Mouse (Mus musculus) cerebellum, adult 8-10 months (tissue): ENCODE data around the gene Dpagt1.
"Not testable (repeated sequence)": the region's sequence is repeated elsewhere in the genome, so short reads cannot be mapped to it uniquely, and the experiment has no call there.

Experiments used
- DNase-seq: peaks from one replicate; pipeline ENCODE4 v3.0.0; 2022

The Dpagt1 gene

GRCm38 (mm10) chr9:44325768-44326370 is at the start of gene Dpagt1:
Dpagt1 (plus strand) TSS chr9:44326019.
- no peak for DNase-seq

DNA sequence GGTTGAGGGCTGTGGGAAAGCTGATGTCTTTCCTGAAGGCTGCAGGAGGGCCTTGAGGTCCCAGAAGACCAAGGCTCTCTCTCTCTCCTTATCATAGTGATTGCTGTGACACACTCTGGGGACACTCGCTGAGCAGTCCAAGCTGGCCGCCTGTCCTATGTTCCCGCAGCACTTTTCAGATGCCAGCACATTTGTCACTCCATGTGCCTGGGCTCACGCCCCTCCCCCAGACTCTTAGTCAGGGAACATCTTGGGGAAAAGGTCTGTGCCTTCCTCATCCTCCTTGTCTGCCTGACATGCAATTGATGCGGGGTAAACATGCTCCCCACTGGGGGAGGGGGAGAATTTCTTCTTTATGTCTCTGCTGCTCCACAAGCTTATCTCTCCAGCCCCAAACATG is 42.6 kb upstream of the Dpagt1 start:
- no peak for DNase-seq

GRCm38 (mm10) chr9:44286256-44286850 is 39.5 kb upstream of the Dpagt1 start:
- DNase-seq, result no peak

GRCm38 (mm10) chr9:44287003-44287400 is 38.8 kb upstream of the Dpagt1 start:
- peak; percentile 32 for DNase-seq

- peak; percentile 45 for DNase-seq
Measured at GRCm38 (mm10) chr9:44287401-44288075, 38.3 kb upstream of the Dpagt1 start.

DNA sequence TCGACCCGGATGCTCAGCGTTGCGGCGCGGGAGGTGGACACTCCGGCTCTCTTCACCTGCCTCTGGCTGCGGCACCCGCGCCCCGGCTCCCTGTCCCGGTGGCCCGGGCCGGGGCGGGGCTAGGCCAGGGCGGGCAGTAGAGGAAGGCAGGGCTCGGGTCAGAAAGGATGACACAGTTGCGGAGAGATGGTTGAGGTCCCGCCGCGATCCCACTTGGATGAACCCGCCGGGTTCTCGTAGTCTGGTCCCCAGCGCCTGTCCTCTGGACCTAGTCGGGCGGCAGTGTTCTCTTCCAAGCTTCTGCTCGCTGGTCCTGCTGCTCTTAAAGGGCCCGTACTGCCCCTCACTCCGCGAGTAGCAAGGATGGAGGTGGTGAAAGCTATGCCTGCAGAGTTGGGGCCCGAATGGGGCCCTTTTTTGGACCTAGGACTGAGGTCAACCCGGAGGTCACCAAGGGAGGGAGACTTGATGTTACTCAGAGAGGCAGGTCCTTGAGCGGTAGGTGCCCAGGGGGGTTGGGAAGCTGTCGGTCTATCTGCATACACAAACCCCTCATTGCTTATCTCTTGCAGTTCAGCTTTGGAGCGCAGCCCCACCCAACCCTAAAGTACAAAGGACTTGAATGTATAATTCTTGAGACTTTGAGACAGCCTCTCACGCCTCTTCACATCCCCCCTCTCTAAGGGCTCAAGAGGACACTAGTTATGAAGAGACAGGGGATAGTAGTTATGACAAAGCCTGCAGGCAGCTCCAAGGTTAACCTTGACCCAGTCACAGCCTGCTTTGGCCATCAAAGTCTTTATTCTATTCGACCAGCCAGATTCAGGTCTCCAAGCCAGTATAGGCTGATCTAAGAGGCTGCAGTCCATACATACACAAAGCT is 37.5 kb upstream of the Dpagt1 start, which contains the start of gene Abcg4:
Abcg4 (minus strand) TSS at position 540 of the 883 bp plus-strand sequence.
- DNase-seq, result peak; percentile 67

DNA sequence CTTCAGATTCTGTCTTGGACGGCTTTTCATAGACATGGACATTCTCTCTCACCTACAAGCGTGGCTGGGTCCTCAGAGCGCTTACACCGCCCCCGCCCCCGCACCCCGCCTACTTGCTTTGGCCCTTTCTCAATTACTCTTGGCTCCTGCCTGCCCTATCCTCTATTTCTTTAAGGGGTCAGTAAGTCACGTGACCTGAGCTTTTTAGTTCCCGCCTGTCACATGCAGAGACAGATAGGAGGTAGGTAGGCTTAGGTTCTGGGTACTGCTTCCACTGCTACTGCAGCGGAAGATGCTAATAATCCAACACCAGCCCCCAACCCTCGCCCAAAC is 36.9 kb upstream of the Dpagt1 start:
- DNase-seq, result no peak

DNA sequence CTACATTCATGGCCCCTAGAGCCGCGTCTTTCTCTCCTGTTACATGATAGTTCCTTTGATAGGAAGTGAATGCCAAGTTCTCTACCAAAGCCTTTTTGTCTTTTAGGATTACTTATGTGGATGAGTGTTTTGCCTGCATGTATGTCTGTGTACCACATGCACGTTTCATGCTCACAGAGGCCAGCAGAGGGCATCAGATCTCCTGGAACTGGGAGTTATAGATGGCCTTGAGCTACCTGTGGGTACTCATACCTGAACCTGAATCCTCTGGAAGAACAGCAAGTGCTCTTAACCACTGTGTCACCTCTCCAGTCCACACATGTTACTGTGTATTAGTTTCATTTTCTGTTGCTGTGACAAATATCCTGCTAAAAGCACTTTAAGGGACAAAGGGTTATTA is 33.3 kb upstream of the Dpagt1 start:
- no peak for DNase-seq

DNA sequence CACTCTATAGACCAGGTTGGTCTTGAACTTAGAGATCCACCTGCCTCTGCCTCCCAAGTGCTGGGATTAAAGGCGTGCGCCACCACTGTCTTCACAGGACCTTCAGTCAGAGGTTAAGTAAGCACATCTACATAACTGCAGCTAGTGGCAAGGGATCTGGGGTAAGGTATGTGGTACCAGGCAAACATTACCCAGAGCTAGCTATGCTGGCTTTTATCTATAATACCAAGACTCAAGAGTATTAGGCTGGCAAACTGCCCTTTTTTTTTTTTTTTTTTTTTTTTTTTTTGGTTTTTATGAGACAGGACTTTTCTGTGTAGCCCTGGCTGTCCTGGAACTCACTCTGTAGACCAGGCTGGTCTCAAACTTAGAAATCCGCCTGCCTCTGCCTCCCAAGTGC is 25.8 kb upstream of the Dpagt1 start:
- not testable (repeated sequence) for DNase-seq

GRCm38 (mm10) chr9:44305466-44306079 is 20.2 kb upstream of the Dpagt1 start, which contains the start of gene Hinfp:
Hinfp (minus strand) TSS chr9:44305671.
- DNase-seq, result peak; percentile 96

DNA sequence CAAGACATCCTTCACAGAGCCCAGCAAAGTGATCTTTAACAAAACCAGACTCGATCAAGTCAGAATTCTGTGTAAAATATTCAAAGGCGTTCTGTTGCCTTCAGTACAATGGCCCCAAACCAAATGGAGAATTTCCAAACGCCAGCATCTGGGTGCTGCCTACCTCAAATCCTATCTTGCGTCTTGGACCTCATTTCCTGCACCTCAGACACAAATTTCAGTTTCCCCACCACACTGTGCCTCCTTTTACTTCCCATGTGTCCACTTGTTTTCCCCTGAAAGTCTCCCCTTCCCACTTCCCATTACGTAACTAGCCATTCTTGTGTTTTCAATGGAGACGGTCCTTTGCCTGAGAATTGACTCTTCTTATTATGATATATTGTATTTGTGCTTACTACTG is 19.3 kb upstream of the Dpagt1 start:
- no peak for DNase-seq

DNA sequence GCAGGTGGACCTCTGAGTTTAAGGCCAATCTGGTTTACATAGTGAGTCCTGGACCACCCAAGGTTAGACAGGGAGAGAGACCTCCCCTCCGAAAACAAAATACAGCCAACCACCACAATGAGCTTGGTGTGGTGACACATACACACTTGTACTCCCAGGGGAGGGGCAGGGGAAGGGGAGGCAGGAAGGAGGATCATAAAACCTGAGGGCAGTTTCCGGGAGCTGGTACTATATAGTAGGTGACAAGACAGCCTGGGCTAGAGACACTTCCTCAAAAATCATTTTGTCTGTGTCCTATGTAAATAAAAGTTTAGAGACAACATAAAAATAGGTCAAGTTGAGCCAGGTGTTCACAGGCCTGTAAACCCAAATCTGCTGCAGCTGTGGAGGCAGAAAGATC is 18.6 kb upstream of the Dpagt1 start:
- no peak for DNase-seq

DNA sequence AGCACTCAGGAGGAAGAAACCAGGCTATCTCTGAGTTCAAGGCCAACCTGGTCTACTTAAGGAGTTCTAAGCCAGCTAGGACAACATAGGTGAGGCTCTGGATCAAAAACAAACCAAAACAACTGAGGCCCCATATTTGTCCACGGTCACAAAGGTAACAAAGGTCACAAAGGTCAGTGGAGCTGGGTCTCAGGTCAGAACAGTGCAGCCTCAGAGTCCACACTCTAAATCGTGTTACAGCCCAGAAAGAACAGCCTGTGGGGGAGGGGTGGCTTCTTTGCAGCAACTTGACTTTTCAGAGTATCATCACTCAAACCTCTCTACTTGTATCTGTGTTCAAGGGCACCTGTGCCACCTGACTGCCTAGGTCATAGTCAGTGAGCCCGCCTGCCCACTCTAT is 16.1 kb upstream of the Dpagt1 start:
- no peak for DNase-seq

DNA sequence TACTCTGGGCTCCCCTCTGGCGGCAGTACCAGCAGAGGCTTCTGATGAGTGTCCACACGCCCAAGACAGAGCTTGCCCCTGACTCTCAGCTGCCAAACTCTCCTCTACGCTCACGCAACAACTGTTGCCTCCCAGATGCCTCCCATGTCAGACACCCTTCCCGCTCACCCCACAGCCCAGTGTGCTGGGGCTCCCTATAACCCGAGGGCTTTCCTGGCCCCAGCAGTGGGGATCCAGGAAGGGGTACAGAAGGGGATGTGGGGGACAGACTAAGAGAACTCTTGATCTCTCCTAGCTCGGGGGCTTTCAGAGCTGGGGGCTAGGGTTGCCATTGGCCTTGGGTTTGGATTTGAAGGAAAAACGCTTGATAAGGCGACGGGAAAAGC is 15.1 kb upstream of the Dpagt1 start:
- DNase-seq, result no peak

DNA sequence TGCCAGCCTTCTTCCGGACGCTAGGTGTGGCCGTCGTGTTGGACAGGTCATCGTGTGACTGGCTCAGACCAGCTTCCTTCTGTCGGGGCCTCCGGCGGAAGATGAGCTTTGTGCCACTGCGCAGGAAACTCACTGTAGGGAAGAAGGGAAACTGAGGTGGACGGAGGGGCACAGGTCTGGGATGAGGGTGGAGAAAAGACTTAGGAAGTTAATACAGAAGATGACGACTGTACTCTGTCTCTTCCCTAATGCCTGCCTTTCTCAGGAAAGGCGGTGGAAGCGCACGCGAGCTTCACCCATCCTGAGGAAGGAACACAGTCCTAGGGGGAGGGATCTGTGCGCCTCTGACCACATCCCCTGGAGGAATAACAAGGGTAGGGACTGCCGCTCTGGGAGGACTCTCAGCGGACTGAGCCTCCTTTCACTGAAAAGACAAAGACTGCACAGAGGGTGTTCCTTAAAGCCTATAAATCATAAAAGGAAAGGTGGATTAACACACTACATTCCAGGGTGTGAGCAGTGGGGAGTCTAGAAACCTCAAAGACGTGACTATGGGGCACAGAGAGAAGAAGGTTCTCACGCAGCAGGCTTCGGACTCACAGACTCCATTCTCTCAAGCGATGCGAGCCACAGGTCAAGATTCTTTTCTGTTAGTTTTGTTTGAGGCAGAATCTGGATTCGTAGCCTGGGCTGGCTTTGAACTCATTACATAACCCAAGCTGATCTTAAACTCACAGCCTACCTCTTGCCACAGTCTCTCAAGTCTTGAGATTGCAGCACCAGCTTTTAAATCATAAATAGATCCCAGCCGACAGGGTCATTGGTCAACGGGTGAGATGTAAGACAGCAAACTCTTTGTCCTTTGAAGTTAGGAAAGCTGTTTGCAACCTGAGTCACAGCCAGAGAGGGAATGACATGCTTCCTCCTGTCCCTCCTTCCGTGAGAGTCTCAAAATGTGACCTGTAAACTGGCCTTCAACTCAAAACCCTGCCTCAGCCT is 14.4 kb upstream of the Dpagt1 start:
- DNase-seq, result no peak

DNA sequence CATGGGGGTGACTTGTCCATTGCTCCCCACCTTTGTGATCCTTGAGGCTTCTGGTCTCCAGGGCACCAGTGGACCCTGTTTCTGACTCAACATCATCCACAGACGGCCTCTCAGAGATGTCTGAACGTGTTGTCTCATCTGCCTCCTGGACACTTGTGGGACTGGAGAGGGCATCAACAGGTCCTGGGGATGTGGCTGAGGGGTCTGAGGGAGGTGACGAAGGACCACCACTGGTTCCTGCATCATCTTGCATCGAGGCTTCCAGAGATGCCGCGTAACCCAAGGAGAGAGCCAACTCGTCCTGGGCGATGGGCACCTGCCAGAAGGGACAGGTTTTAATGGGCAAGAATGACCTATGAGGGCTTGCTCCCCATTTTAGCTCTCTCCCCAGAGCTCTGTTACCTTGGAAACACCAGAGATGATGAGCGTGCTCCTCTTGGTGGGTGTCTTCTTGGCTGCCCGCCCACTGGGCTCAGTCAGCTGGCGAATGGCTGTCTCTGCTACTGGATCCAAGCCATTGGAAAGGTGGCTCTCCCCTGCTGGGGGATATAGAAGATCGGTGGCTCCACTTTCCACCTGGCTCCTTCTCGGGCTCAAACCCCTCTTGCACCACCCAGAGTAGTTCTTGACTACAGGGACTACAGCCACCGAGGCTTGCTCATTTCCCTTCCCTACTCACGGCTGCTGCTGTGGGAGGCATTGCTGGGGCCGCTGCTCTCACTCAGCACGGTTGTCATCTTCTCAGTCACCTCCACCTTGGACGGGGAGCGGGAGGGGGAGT is 12.2 kb upstream of the Dpagt1 start:
- DNase-seq, result no peak

- no peak for DNase-seq
Measured at GRCm38 (mm10) chr9:44314257-44314547, 11.6 kb upstream of the Dpagt1 start.

- DNase-seq, result no peak
Measured at GRCm38 (mm10) chr9:44314910-44315309, 10.9 kb upstream of the Dpagt1 start.

DNA sequence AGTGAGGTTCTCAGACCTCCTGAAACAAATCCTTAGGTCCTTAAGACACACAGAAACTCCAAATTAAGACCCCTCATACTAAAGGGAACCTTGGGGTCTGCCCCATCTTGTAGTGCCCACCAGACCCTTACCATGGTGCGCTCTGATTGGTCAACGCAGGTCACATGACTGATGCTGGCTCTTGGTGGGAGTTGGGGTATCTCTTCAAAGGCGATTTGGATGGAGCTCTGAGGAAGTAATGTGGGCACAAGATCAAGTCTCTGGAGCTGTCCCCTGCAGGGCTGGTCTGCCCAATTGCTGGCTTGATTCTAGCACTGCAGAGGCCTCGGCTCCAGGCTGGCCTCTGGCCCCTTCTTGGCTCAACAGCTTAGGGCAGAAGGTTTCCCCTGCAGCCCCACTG is 8.4 kb upstream of the Dpagt1 start:
- no peak for DNase-seq

- DNase-seq, result no peak
Measured at GRCm38 (mm10) chr9:44318076-44318825, 7.6 kb upstream of the Dpagt1 start.

DNA sequence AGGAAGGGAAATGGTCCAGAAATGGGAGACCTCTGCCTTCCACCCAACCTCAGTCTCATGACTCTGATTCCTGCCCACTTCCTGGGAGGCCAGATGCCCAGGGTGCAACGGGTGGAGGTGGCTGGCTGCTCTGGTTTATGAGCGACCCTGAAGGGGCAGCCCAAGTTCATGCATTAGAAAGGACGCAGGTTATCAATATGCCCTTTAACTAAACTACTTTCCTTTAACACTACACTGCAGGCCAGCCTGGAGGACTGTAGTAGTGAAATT is 7.1 kb upstream of the Dpagt1 start:
- DNase-seq, result no peak
